Comparison of ENCODE assay signal across 13 mouse cellular contexts in genomic region chr2:91480399-91480801, GRCm38 (mm10). TPM values are rescaled to one million over a fixed set of nuclear protein-coding genes. Genes with fewer than 3 reads are reported as not detected.
A peak's percentile ranks its signal among the peaks of the same experiment; 100 is the strongest.
DNase-seq lines count a peak whose midpoint lies in the region; ATAC-seq lines count a peak whose summit lies in the region.
"Had no signal": no experiment of that assay in that cellular context is flagged by ENCODE, and none has a peak within 500 bp of the region (broad histone marks: within the 10 kb centered on the region; RNA-seq: fewer than 3 reads in every experiment).

No protein-coding gene starts in this region.

- no peak overlapping the region for H3K4me3 ChIP-seq in hindbrain, embryonic 12.5 days
- no peak overlapping the region for H3K4me3 ChIP-seq in hindbrain, embryonic 13.5 days
- H3K4me3 ChIP-seq in hindbrain, embryonic 14.5 days (replicated peaks; ENCODE audit: low read length) = no peak overlapping the region
- H3K4me3 ChIP-seq in liver, embryonic 12.5 days = no peak overlapping the region
- H3K4me3 ChIP-seq: gastrocnemius, adult 2 months; heart, embryonic 12.5 days; stomach, embryonic 15.5 days had no signal

- no peak overlapping the region for H3K27ac ChIP-seq in hindbrain, embryonic 12.5 days
- no peak overlapping the region for H3K27ac ChIP-seq in hindbrain, embryonic 13.5 days
- H3K27ac ChIP-seq in hindbrain, embryonic 14.5 days = no peak overlapping the region
- no peak overlapping the region for H3K27ac ChIP-seq in liver, embryonic 12.5 days
- H3K27ac ChIP-seq: gastrocnemius, adult 2 months; stomach, embryonic 15.5 days had no signal

- H3K4me2 ChIP-seq in hindbrain, embryonic 12.5 days (replicated peaks) = no peak overlapping the region
- H3K4me2 ChIP-seq in hindbrain, embryonic 13.5 days = no peak overlapping the region
- no peak overlapping the region for H3K4me2 ChIP-seq in hindbrain, embryonic 14.5 days (replicated peaks)
- H3K4me2 ChIP-seq in liver, embryonic 12.5 days = no peak overlapping the region
- H3K4me2 ChIP-seq: heart, embryonic 12.5 days; stomach, embryonic 15.5 days had no signal

- no peaks in the 10 kb centered on the region for H3K9me3 ChIP-seq in hindbrain, embryonic 12.5 days (replicated peaks)
- no peaks in the 10 kb centered on the region for H3K9me3 ChIP-seq in hindbrain, embryonic 13.5 days
- no peaks in the 10 kb centered on the region for H3K9me3 ChIP-seq in hindbrain, embryonic 14.5 days (ENCODE audit: control insufficient read depth, low read length)
- H3K9me3 ChIP-seq in liver, embryonic 12.5 days (replicated peaks) = no peaks in the 10 kb centered on the region
- H3K9me3 ChIP-seq: heart, embryonic 12.5 days; stomach, embryonic 15.5 days had no signal

- H3K27me3 ChIP-seq in hindbrain, embryonic 12.5 days = no peaks in the 10 kb centered on the region
- no peaks in the 10 kb centered on the region for H3K27me3 ChIP-seq in hindbrain, embryonic 13.5 days
- no peaks in the 10 kb centered on the region for H3K27me3 ChIP-seq in hindbrain, embryonic 14.5 days (ENCODE audit: control insufficient read depth, insufficient read depth, low read length)
- no peaks in the 10 kb centered on the region for H3K27me3 ChIP-seq in liver, embryonic 12.5 days (replicated peaks)
- H3K27me3 ChIP-seq: heart, embryonic 12.5 days; Patski; stomach, embryonic 15.5 days had no signal

- peak; percentile 42; the same call in 1 of the 2 replicates for ATAC-seq in hindbrain, embryonic 12.5 days (ENCODE audit: low FRiP score)
- ATAC-seq in hindbrain, embryonic 13.5 days (ENCODE audit: low FRiP score) = no peak
- ATAC-seq in hindbrain, embryonic 14.5 days (ENCODE audit: low FRiP score) = peak; percentile 47; the same call in 1 of the 2 replicates
- ATAC-seq in liver, embryonic 12.5 days = no peak
- ATAC-seq: inflammation-experienced regulatory T-cells, adult 6 months; Patski had no signal

- 92% methylated on average over 9 of the region's 9 CpGs for WGBS in hindbrain, embryonic 12.5 days
- 97% methylated on average over 9 of the region's 9 CpGs for WGBS in hindbrain, embryonic 13.5 days
- 89% methylated on average over 9 of the region's 9 CpGs for WGBS in hindbrain, embryonic 14.5 days
- WGBS in liver, embryonic 12.5 days (ENCODE audit: insufficient replicate concordance) = 86% methylated on average over 9 of the region's 9 CpGs

- H3K36me3 ChIP-seq in hindbrain, embryonic 12.5 days = peaks cover 37% of the 10 kb centered on the region
- no peaks in the 10 kb centered on the region; the same call in 1 of the 2 replicates for H3K36me3 ChIP-seq in hindbrain, embryonic 13.5 days
- H3K36me3 ChIP-seq in hindbrain, embryonic 14.5 days (replicated peaks; ENCODE audit: control insufficient read depth, insufficient read depth) = 0 out of 2 replicates have a peak, but pooled peaks cover 14% of the 10 kb centered on the region
- H3K36me3 ChIP-seq in liver, embryonic 12.5 days = peaks cover 19% of the 10 kb centered on the region; the same call in 1 of the 2 replicates

- no peak overlapping the region for H3K9ac ChIP-seq in hindbrain, embryonic 12.5 days
- no peak overlapping the region for H3K9ac ChIP-seq in hindbrain, embryonic 13.5 days
- H3K9ac ChIP-seq in hindbrain, embryonic 14.5 days = no peak overlapping the region
- H3K9ac ChIP-seq in liver, embryonic 12.5 days = no peak overlapping the region
- H3K9ac ChIP-seq: heart, embryonic 12.5 days; stomach, embryonic 15.5 days had no signal

- peak; percentile 54 for DNase-seq in MN1 (ENCODE audit: low spot score)
- DNase-seq in cerebellum, adult 11 months = peak; percentile 59
- no peak for DNase-seq in hindbrain, embryonic 14.5 days (ENCODE audit: low spot score)
- no peak for DNase-seq in adrenal gland, postnatal 36 days
- DNase-seq: gastrocnemius, adult 2 months had no signal

- no peaks in the 10 kb centered on the region for H3K4me1 ChIP-seq in hindbrain, embryonic 12.5 days
- H3K4me1 ChIP-seq in hindbrain, embryonic 13.5 days (replicated peaks) = no peaks in the 10 kb centered on the region
- H3K4me1 ChIP-seq in hindbrain, embryonic 14.5 days (replicated peaks; ENCODE audit: control insufficient read depth, insufficient read depth, low read length) = no peaks in the 10 kb centered on the region
- H3K4me1 ChIP-seq in liver, embryonic 12.5 days = peaks cover 5% of the 10 kb centered on the region
- H3K4me1 ChIP-seq: stomach, embryonic 15.5 days had no signal

RNA-seq across cellular contexts. Expression of gene Lrp4, which starts 23.1 kb away (rescaled TPM):
- 5.8 and 6.4 TPM in 2 replicates for polyA plus RNA-seq in hindbrain, embryonic 12.5 days (2016; fragmentation: Nextera tagmentation; extraction: Ambion mirVana)
- 4.3 and 5.0 TPM in 2 replicates for polyA plus RNA-seq in hindbrain, embryonic 13.5 days (2015; fragmentation: Nextera tagmentation; extraction: Ambion mirVana)
- 4.1 and 4.5 TPM in 2 replicates for polyA plus RNA-seq in hindbrain, embryonic 14.5 days (2014; fragmentation: Nextera tagmentation; extraction: Ambion mirVana)
- 1 to 10 TPM; 4.3 to 4.8 TPM for total RNA-seq in adrenal gland, postnatal 36 days (2021)
- 1.0 and 1.2 TPM in 2 replicates for polyA plus RNA-seq in liver, embryonic 12.5 days (2016; fragmentation: Nextera tagmentation; extraction: Ambion mirVana)
- total RNA-seq: megakaryocyte-erythroid progenitor cell, adult 5-6 weeks had no signal

RNA-seq across cellular contexts. Expression of gene 1110051M20Rik, which starts 35.9 kb away (rescaled TPM):
- 104 and 105 TPM in 2 replicates for polyA plus RNA-seq in hindbrain, embryonic 12.5 days (2016; fragmentation: Nextera tagmentation; extraction: Ambion mirVana)
- polyA plus RNA-seq in hindbrain, embryonic 13.5 days (2015; fragmentation: Nextera tagmentation; extraction: Ambion mirVana) = 147 and 155 TPM in 2 replicates
- polyA plus RNA-seq in hindbrain, embryonic 14.5 days (2014; fragmentation: Nextera tagmentation; extraction: Ambion mirVana) = 143 and 155 TPM in 2 replicates
- total RNA-seq in adrenal gland, postnatal 36 days (2021) = 10 to 100 TPM; 19.3 TPM
- 9.1 and 10.4 TPM in 2 replicates for polyA plus RNA-seq in liver, embryonic 12.5 days (2016; fragmentation: Nextera tagmentation; extraction: Ambion mirVana)

RNA-seq across cellular contexts. Expression of gene Ckap5, which starts 46.2 kb away (rescaled TPM):
- 136 and 139 TPM in 2 replicates for polyA plus RNA-seq in hindbrain, embryonic 12.5 days (2016; fragmentation: Nextera tagmentation; extraction: Ambion mirVana)
- 132 and 140 TPM in 2 replicates for polyA plus RNA-seq in hindbrain, embryonic 13.5 days (2015; fragmentation: Nextera tagmentation; extraction: Ambion mirVana)
- 115 and 124 TPM in 2 replicates for polyA plus RNA-seq in hindbrain, embryonic 14.5 days (2014; fragmentation: Nextera tagmentation; extraction: Ambion mirVana)
- 10 to 100 TPM; 46.8 to 47.7 TPM for total RNA-seq in adrenal gland, postnatal 36 days (2021)
- 57.7 and 59.1 TPM in 2 replicates for polyA plus RNA-seq in liver, embryonic 12.5 days (2016; fragmentation: Nextera tagmentation; extraction: Ambion mirVana)

Comparison
In these comparisons a context has a peak if more than half of its experiments do, and no peak if none do; other contexts are left out.
1. ATAC-seq: peak in hindbrain, embryonic 12.5 days (single experiment) and hindbrain, embryonic 14.5 days (single experiment); none in hindbrain, embryonic 13.5 days (single experiment) and liver, embryonic 12.5 days (single experiment).
2. DNase-seq: peak in MN1 (single experiment) and cerebellum, adult 11 months (single experiment); none in hindbrain, embryonic 14.5 days (single experiment) and adrenal gland, postnatal 36 days (0 of 2).